Mouse (Mus musculus) urinary bladder, postnatal 36 days (tissue): ENCODE data around the gene H2-M5.
A peak's percentile ranks its signal among the peaks of the same experiment; 100 is the strongest.

Experiments used
- DNase-seq, 2 experiments: peaks; one replicate each; pipeline ENCODE4 v3.0.0; 2022; ENCODE audit warnings: low spot score in 2 of 2, mixed read lengths in 1 of 2

Gene H2-M5

GRCm38 (mm10) chr17:36949265-36949664 is 40.1 kb downstream of the H2-M5 start:
- DNase-seq, result no peak

DNA sequence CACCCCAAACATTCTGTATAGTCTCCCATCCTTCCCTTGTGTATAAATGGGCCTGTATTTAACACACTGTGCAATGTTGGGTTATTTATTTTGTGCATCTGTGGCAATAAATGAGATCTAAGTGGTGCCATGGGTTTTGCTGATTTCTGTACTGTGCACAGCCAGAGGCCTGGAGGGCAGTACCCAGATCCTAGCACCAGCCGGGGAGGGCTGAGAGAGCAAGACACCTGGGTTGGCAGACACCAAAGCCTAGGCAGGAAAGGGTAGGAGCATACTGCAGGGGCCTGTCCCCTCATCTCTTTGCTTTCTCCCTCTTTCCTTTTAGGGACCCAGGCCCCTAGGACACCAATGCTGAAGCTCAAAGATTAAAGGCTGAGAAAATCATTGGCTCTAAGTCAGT is 41.1 kb downstream of the H2-M5 start:
- DNase-seq, result no peak

GRCm38 (mm10) chr17:36947051-36947819 is 42.1 kb downstream of the H2-M5 start:
- peak; percentile 21 to 31 for DNase-seq

DNA sequence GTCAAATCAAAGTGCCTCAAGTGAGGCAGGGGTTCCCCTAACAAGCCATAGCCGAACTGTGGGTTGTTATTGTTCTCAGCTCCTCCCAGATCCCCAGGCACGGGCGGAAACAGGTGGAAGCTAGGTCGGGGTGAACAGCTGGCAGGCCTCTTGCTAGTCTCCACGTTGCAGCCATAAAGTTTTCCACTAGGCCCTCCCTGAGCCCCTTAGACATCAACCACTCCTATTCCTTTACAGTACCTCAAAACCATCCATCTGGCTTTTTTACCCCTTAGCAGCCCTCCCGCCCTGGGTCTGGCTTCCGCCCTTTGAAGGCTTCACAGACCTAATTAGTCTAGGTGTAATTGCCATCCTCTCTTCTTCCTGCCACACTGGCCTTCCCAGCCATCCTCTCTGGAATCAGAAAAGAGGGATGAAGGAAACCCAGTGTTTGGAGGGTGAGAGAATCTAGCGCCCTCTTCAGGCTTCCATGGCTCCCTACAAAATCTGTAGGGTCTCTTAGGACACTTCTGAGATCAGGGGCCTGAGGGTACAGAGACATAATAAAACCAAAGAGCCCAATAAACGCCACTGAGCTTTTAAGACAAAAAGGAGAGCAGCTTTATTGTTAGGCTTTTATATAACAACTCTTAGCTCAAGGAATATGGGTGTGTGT is 45.1 kb downstream of the H2-M5 start:
- DNase-seq, result no peak

- DNase-seq, result no peak
Observed at GRCm38 (mm10) chr17:36943691-36944090, 45.6 kb downstream of the H2-M5 start.

DNA sequence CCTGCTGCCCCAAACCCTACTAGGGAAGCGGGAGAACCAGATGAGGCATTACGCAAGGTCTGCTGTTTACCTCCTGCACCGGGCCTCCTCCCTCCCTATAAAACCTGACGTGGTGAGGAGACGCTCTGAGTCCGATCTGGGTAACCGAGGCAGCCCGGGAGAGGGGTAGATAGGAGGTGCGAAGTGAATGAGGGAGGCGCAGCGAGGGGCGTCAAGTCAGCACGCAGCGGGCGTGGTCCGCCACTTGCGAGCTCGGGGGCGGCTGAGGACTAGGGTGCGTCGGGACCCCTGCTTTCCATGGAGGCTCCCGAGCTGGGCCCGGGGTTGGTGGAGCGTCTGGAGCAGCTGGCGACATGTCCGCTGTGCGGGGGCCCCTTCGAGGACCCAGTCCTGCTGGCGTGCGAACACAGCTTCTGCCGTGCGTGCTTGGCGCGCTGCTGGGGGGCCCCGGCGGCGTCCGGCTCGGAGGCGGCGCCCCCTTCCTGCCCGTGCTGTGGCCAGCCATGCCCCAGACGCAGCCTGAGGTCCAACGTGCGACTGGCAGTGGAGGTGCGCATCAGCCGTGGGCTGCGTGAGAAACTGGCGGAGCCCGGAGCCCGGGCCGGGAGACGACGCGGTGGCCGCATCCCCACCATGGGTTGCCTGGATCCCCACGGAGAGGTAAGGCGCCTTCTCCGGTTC is 46.4 kb downstream of the H2-M5 start, which contains the start of gene Rnf39:
Gene Rnf39 (plus strand): TSS at position 128 of the 681 bp plus-strand sequence.
- peak; percentile 32 to 61 for DNase-seq

DNA sequence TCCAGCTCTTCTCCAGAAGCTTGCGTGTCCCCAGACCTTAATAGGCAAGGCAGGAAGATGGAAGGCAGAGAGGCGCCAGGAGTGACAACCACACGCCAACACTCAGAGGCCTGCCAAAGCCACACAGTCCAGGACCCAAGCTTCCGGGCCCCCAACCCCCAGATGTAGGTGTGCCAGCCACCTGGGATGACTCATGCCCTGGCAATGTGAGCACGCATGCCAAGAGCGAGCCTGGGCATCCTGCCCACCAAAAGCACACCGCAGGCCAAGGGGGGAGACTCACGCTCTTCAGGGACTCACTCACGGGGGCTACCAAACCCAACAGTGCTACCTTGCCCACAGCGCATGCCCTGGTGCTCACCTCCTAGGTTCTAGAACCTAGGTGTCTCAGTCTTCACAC is 46.9 kb downstream of the H2-M5 start:
- DNase-seq, result peak; percentile 65 to 72

- no peak for DNase-seq
Observed at GRCm38 (mm10) chr17:36938056-36938455, 51.3 kb downstream of the H2-M5 start.
